Mouse (Mus musculus): ENCODE data around the gene Uncx. TPM values are rescaled to one million over a fixed set of nuclear protein-coding genes. Genes with fewer than 3 reads are reported as not detected.

The Uncx gene
- polyA plus RNA-seq, 1 experiment from 2014 or later, result 4.7 TPM

Other genes starting within 250 kb of the Uncx start
- gene Adap1, start 217.9 kb upstream of the Uncx start, polyA plus RNA-seq (2016; fragmentation: Nextera tagmentation; extraction: Ambion mirVana), result 0.51 and 0.54 TPM in 2 replicates
- 116 and 122 TPM in 2 replicates for gene Cox19, start 192.1 kb upstream of the Uncx start, polyA plus RNA-seq (2016; fragmentation: Nextera tagmentation; extraction: Ambion mirVana)
- gene Cyp2w1, start 190.9 kb upstream of the Uncx start, polyA plus RNA-seq (2016; fragmentation: Nextera tagmentation; extraction: Ambion mirVana), result not detected in 2 replicates
- gene Gpr146, start 165.8 kb upstream of the Uncx start, polyA plus RNA-seq (2016; fragmentation: Nextera tagmentation; extraction: Ambion mirVana), result 1.7 and 2.5 TPM in 2 replicates
- 0.16 and 0.26 TPM in 2 replicates for gene C130050O18Rik, start 138.2 kb upstream of the Uncx start, polyA plus RNA-seq (2016; fragmentation: Nextera tagmentation; extraction: Ambion mirVana)
- 0.33 and 0.46 TPM in 2 replicates for gene Gper1, start 120.3 kb upstream of the Uncx start, polyA plus RNA-seq (2016; fragmentation: Nextera tagmentation; extraction: Ambion mirVana)
- gene 3110082I17Rik, start 83.0 kb upstream of the Uncx start, polyA plus RNA-seq (2016; fragmentation: Nextera tagmentation; extraction: Ambion mirVana), result 58.2 and 58.5 TPM in 2 replicates
- 10.2 and 12.5 TPM in 2 replicates for gene Zfand2a, start 58.9 kb upstream of the Uncx start, polyA plus RNA-seq (2016; fragmentation: Nextera tagmentation; extraction: Ambion mirVana)
- gene Micall2, start 192.8 kb downstream of the Uncx start, polyA plus RNA-seq (2016; fragmentation: Nextera tagmentation; extraction: Ambion mirVana), result 8.6 and 10.5 TPM in 2 replicates
- 42.6 and 44.4 TPM in 2 replicates for gene Ints1, start 232.2 kb downstream of the Uncx start, polyA plus RNA-seq (2016; fragmentation: Nextera tagmentation; extraction: Ambion mirVana)
- 9.2 and 10.5 TPM in 2 replicates for gene Mafk, start 248.0 kb downstream of the Uncx start, polyA plus RNA-seq (2016; fragmentation: Nextera tagmentation; extraction: Ambion mirVana)

All from embryonic facial prominence, embryonic 10.5 days (tissue).